Mouse (Mus musculus) neural tube, embryonic 11.5 days (tissue): ENCODE results near the gene Pnmal1. TPM values are rescaled to one million over a fixed set of nuclear protein-coding genes. Genes with fewer than 3 reads are reported as not detected.

Experiments used
- ATAC-seq: fragments of 200-750 bp; cut with Nextera tagmentation; 2 replicates; pipeline ENCODE4 v1.8.0; 2017; ENCODE audit warnings: moderate number of reproducible peaks, mild to moderate bottlenecking, moderate TSS enrichment, moderate library complexity; ENCODE audit not compliant: insufficient read depth, low FRiP score, low TSS enrichment
- DNase-seq: peaks from one replicate; pipeline ENCODE4 v3.0.0-alpha.2; 2015; ENCODE audit warnings: low spot score
- H3K27ac ChIP-seq: fragments of 300-500 bp; sonication (generic); 2 replicates; pipeline ENCODE4 v1.5.1; 2014; ENCODE audit warnings: low read depth, mild to moderate bottlenecking, low read length
- H3K27me3 ChIP-seq: fragments of 300-500 bp; sonication (generic); 2 replicates; pipeline ENCODE4 v1.6.1; 2014; ENCODE audit warnings: mild to moderate bottlenecking, low read length, mixed read lengths; ENCODE audit not compliant: control insufficient read depth, insufficient read depth
- H3K36me3 ChIP-seq: fragments of 300-500 bp; sonication (generic); 2 replicates; pipeline ENCODE4 v1.6.1; 2014; ENCODE audit warnings: mild to moderate bottlenecking, low read length, moderate library complexity, mixed read lengths; ENCODE audit not compliant: control insufficient read depth, insufficient read depth
- H3K4me1 ChIP-seq: fragments of 300-500 bp; sonication (generic); 2 replicates; pipeline ENCODE4 v1.6.1; 2014; ENCODE audit warnings: low read length, mixed read lengths; ENCODE audit not compliant: control insufficient read depth, insufficient read depth
- H3K4me2 ChIP-seq: fragments of 300-500 bp; sonication (generic); 2 replicates; pipeline ENCODE4 v1.6.1; 2014; ENCODE audit warnings: low read depth, mild to moderate bottlenecking, moderate library complexity
- H3K4me3 ChIP-seq: fragments of 300-500 bp; sonication (generic); 2 replicates; pipeline ENCODE4 v1.5.1; 2014; ENCODE audit warnings: low read depth, low read length
- H3K9ac ChIP-seq: fragments of 300-500 bp; sonication (generic); 2 replicates; pipeline ENCODE4 v1.6.1; 2014; ENCODE audit warnings: mild to moderate bottlenecking, low read length
- H3K9me3 ChIP-seq: fragments of 300-500 bp; sonication (generic); 2 replicates; pipeline ENCODE4 v1.6.1; 2016; ENCODE audit warnings: low read length; ENCODE audit not compliant: control insufficient read depth
- WGBS: fragments of 180-500 bp; shearing (Covaris S2); extraction: QIAGEN DNeasy Blood & Tissue Kit; methylation state at CpG from one replicate; pipeline ENCODE4 v1.1.7; 2014; 5-methylcytosine and 5-hydroxymethylcytosine counted together
- polyA plus RNA-seq: library from polyadenylated mRNA; unstranded; fragments of >200 nt; fragmentation: Nextera tagmentation; extraction: Ambion mirVana; gene quantifications from 2 replicates; pipeline ENCODE4 v1.2.1, GENCODE M21; 2014

The Pnmal1 gene
- polyA plus RNA-seq, 1 experiment from 2014 or later, result 18.0 TPM

DNA sequence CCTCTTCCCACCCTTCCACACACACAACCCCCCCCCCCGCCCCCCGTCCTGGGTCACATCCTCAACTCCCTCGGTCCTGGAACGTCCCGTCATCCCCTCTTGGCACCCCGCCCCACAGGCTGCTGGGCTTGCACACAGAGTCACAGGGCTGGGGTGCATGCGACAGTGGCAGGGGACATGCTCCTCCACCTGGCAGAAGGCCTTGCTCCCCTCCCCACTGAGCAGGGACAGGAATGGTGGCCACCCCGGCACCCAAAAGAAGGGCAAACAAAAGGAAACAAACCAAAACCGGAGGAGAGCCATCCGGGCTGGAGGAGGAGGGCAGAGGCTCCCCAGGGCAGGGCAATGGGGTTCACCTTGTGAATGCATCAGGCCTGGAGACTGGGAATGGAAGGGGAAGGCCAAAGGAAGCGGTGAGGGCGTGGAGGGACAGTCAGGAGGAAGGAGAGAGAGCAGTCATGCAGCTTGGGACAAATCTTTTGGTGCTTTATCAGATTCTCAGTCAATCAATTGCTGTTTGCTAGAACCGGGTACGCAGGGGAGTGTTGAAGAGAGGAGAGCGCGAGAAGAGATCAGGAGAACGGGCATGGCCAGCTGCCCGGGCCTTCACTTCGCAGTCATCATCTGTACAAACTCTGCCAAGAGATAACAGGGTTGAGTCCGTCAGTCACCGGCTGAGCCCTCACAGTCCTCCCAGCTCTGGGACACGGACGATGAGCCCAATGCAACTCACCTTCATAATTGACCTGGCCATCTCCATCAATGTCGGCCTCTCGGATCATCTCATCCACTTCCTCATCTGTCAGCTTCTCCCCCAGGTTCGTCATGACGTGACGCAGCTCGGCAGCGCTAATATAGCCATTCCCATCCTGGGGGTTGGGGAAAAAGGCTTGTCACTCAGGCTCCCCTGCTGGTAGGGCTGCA is 42.9 kb upstream of the Pnmal1 start:
- ATAC-seq (no peak), DNase-seq (no peak)
- Histone ChIP-seq H3K9ac (no peak overlapping the region), H3K27me3 (no peaks in the 10 kb centered on the region), H3K9me3 (no peaks in the 10 kb centered on the region), H3K4me3 (no peak overlapping the region), H3K27ac (no peak overlapping the region), H3K36me3 (peaks cover 30% of the 10 kb centered on the region), H3K4me1 (peaks cover 9% of the 10 kb centered on the region), H3K4me2 (no peak overlapping the region)
- WGBS, result 91% methylated on average over 28 of the region's 30 CpGs

DNA sequence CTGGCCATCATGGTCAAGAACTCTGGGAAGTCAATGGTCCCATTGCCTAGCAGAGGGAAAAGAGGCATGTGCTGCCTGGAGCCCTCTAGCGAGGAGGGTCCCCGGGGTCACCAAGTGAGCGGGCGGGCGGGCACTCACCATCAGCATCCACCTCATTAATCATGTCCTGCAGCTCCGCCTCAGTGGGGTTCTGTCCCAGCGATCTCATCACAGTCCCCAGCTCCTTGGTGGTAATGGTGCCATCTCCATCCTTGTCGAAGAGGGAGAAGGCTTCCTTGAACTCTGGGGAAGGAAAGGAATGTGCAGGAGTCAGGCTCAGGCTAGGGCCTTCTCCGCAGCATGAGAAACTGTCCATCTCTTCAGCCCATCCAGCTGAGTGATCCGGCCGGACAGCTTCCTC is 42.0 kb upstream of the Pnmal1 start:
- no peak overlapping the region for H3K4me2 ChIP-seq
- H3K36me3 ChIP-seq, result peaks cover 30% of the 10 kb centered on the region
- no peak overlapping the region for H3K27ac ChIP-seq
- no peaks in the 10 kb centered on the region for H3K9me3 ChIP-seq
- no peak overlapping the region for H3K4me3 ChIP-seq
- DNase-seq (no peak), ATAC-seq (no peak)
- no peaks in the 10 kb centered on the region for H3K27me3 ChIP-seq
- 74% methylated on average over 11 of the region's 11 CpGs for WGBS
- no peak overlapping the region for H3K9ac ChIP-seq
- peaks cover 17% of the 10 kb centered on the region for H3K4me1 ChIP-seq

DNA sequence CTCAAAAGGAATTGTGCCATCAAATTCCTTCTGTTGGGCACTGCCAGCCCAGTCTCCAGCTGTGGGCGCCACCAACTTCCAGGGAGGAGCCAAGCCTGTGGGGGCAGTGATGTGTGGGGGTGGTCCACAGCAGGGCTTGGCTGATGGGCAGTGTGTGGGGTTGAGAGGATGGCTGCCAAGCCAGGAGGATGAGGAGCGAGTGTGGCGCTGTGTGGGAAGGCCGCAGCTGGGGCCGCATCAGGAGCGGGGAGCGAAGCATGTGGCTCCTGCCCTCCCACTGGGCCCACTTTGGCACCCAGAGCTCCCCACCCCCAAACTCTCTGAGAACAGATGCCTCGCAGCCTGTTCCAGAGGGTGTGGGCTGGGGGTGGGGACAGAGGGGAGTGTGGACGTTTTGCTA is 41.5 kb upstream of the Pnmal1 start:
- no peak overlapping the region for H3K4me2 ChIP-seq
- H3K36me3 ChIP-seq, result peaks cover 30% of the 10 kb centered on the region
- no peak overlapping the region for H3K4me3 ChIP-seq
- H3K4me1 ChIP-seq, result peaks cover 22% of the 10 kb centered on the region
- H3K9ac ChIP-seq, result no peak overlapping the region
- H3K27me3 ChIP-seq, result no peaks in the 10 kb centered on the region
- ATAC-seq (no peak), DNase-seq (no peak)
- 81% methylated on average over 9 of the region's 9 CpGs for WGBS
- H3K9me3 ChIP-seq, result no peaks in the 10 kb centered on the region
- no peak overlapping the region for H3K27ac ChIP-seq

DNA sequence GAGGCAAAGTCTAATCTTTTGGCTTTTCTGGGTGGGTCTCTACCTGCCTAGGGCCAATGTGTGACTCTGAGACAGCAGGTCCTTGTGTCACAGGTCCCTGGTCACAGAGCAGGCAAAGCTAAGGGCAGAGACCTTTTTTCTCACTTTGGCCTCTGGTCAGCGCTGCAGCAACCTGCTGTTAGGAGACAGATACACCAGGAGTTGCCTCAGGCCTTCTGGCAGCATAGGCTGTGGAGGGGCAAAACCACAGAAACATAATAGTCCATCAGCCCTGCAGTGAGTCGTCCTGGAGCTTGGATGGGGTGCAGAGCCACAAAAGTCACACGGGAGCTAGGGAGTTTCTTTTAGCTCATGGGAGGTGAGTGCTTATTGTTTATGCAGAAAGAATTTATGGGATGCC is 40.8 kb upstream of the Pnmal1 start:
- no peak overlapping the region for H3K4me2 ChIP-seq
- H3K27me3 ChIP-seq, result no peaks in the 10 kb centered on the region
- DNase-seq (no peak), ATAC-seq (no peak)
- WGBS, result 80% methylated on average over 3 of the region's 3 CpGs
- H3K9me3 ChIP-seq, result no peaks in the 10 kb centered on the region
- no peak overlapping the region for H3K27ac ChIP-seq
- no peak overlapping the region for H3K4me3 ChIP-seq
- no peak overlapping the region for H3K9ac ChIP-seq
- H3K36me3 ChIP-seq, result peaks cover 30% of the 10 kb centered on the region
- H3K4me1 ChIP-seq, result peaks cover 22% of the 10 kb centered on the region

DNA sequence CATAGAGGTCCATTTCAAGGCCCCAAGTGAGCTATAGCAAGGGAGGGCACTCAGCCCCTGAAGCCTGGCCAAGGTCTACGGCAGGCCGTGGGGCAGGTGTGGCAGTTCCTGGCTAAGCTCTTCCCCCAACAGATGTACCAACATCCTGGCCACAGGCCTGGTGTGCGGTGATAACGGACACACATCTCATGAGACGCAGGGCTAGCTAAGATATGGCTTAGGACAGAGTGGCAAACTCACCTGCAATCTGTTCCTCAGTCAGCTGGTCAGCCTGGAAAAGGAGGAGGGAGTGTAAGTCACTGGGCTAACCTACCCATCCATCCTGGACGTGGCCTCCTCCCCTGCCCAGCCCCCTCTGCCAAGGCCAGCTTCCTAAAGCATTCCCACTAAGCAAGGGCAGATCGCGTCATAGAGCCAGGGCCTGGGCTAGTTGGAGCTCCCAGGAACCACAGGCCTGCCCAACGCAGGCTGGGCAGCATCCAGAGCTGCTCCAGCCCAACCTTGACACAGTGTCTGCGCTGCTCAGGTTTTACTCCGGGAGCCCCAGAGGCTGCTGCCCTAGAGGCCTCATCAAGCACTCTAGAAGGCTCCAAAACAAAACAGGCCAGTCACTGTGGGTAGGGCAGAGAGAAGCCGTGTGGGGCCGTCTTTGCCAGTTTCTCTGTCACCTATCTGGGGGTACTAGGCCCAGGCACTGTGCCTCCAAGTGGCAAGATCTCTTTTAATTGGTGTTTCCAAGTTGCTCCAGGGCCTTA is 39.9 kb upstream of the Pnmal1 start:
- no peak overlapping the region for H3K4me3 ChIP-seq
- H3K9me3 ChIP-seq, result no peaks in the 10 kb centered on the region
- WGBS, result 93% methylated on average over 13 of the region's 13 CpGs
- no peak overlapping the region for H3K27ac ChIP-seq
- peaks cover 28% of the 10 kb centered on the region for H3K36me3 ChIP-seq
- no peak overlapping the region for H3K9ac ChIP-seq
- H3K4me1 ChIP-seq, result peaks cover 22% of the 10 kb centered on the region
- DNase-seq (no peak), ATAC-seq (no peak)
- no peaks in the 10 kb centered on the region for H3K27me3 ChIP-seq
- no peak overlapping the region for H3K4me2 ChIP-seq

DNA sequence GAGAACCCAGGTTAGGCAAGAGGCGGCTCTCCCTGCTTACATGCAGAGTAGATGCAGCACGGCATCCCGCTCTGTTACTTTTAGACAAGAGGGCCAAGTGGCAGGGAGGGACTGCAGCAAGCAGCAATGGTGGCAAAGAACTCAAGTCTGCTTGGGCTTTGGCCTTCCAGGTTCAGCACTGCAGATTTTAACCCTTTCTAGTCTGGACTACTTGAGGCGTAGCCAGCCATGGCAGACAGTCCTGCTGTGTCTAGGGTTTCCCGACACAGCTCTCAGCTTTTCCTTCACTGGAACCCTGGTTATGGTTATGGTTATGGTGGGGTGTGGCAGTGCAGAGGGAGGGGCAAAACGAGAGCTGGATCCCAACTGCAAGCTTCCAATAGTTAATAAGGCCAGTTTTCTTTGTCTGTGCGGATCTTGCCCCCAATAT is 39.3 kb upstream of the Pnmal1 start:
- no peak overlapping the region for H3K4me2 ChIP-seq
- 88% methylated on average over 7 of the region's 7 CpGs for WGBS
- no peak overlapping the region for H3K4me3 ChIP-seq
- ATAC-seq (no peak), DNase-seq (no peak)
- H3K9me3 ChIP-seq, result no peaks in the 10 kb centered on the region
- no peaks in the 10 kb centered on the region for H3K27me3 ChIP-seq
- no peak overlapping the region for H3K27ac ChIP-seq
- H3K36me3 ChIP-seq, result peaks cover 24% of the 10 kb centered on the region
- no peak overlapping the region for H3K9ac ChIP-seq
- peaks cover 22% of the 10 kb centered on the region for H3K4me1 ChIP-seq

DNA sequence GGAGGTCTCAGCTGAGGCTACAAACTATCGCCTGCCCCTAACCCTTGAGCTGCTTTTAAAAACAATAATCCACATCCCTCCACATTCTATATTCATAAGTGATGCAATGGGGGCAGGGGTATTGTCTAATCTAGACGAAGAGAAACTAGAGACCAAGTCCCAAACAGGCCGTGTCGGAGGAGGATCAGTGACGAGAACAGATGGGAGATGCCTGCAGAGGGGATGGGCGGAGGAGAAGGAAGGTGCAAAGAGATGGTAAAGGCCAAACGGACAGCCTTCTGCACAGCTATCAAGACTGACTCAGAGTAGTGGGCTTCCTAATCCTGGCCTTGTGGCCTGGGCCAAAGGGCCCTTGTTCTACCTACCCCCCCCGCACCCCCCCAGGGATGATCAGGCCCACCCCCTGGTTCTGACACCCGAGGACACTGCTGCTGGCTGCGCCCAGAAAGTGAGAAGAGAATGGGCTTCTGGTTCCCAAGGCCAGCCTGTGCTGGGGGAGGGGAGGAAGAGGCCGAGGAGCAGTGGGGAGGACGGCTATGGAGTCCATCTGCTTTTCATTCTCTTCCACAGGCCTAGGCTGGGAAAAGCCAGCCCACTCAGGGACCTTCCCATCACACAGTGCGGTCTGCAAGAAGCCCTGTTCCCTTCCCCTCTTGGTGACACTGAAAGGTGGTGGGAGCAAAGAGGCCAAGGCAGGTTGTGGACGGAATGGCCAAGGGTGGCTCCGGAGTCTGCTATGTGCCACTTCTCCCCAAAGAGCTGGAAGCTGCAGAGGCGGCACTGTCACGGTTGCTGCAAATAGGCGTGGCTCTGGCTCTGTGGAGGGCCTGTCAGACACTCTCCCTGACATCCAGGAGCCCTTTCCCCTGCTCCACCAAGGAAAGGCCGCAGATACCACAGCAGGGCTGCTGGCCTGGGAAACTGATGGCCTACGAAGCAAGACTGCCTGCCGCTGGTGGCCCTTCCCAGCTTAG is 38.4 kb upstream of the Pnmal1 start:
- peaks cover 19% of the 10 kb centered on the region for H3K36me3 ChIP-seq
- ATAC-seq, result no peak
- 48% methylated on average over 21 of the region's 21 CpGs for WGBS
- peak overlapping the region; percentile 47 for H3K9ac ChIP-seq
- no peaks in the 10 kb centered on the region for H3K9me3 ChIP-seq
- peaks cover 22% of the 10 kb centered on the region for H3K4me1 ChIP-seq
- H3K27ac ChIP-seq, result peak overlapping the region; percentile 78
- H3K4me3 ChIP-seq, result peak overlapping the region; percentile 89
- no peak for DNase-seq
- H3K4me2 ChIP-seq, result peak overlapping the region; percentile 90
- no peaks in the 10 kb centered on the region for H3K27me3 ChIP-seq

DNA sequence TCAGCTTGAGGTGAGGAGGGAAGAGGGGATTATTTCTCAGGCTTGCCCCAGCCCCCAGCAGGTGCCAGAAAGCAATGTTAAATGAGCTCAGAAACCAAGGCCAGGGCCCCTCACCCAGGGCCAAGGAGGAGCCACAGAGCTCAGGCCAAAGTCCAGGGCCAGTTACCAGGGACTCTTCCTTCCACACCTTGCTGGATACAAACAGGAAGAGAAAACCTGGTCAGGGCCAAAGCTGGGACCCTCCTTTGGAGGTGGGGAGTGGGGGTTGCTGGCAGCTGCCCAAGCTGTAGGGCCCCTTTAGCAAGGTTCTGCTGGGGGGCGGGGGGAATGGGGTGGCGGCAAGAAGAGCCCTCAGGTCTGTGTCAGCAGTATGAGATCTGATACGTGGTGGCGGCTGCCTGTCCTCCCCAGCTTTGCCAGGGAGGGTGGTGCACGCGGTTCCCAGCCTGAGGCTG is 37.6 kb upstream of the Pnmal1 start:
- peaks cover 22% of the 10 kb centered on the region for H3K4me1 ChIP-seq
- peaks cover 14% of the 10 kb centered on the region for H3K36me3 ChIP-seq
- peak overlapping the region; percentile 78 for H3K27ac ChIP-seq
- peak overlapping the region; percentile 90 for H3K4me2 ChIP-seq
- H3K9me3 ChIP-seq, result no peaks in the 10 kb centered on the region
- ATAC-seq, result no peak
- H3K4me3 ChIP-seq, result peak overlapping the region; percentile 89
- H3K27me3 ChIP-seq, result no peaks in the 10 kb centered on the region
- H3K9ac ChIP-seq, result peak overlapping the region; percentile 91
- 60% methylated on average over 6 of the region's 6 CpGs for WGBS
- no peak for DNase-seq
